Mouse (Mus musculus) lung, postnatal 0 days (tissue): ENCODE results near the gene Gigyf1. TPM values are rescaled to one million over a fixed set of nuclear protein-coding genes. Genes with fewer than 3 reads are reported as not detected.

ENCODE experiments used
- ATAC-seq: fragments of 200-750 bp; cut with Nextera tagmentation; 2 replicates; pipeline ENCODE4 v1.8.0; 2017; ENCODE audit warnings: moderate library complexity
- DNase-seq: peaks from one replicate; pipeline ENCODE4 v3.0.0-alpha.2; 2016; ENCODE audit warnings: low spot score
- H3K27ac ChIP-seq: fragments of 300-500 bp; sonication (generic); 2 replicates; pipeline ENCODE4 v1.5.1; 2014; ENCODE audit warnings: antibody characterized with exemption, mild to moderate bottlenecking, low read length, mixed read lengths
- H3K27me3 ChIP-seq: fragments of 300-500 bp; sonication (generic); replicated peaks from 2 replicates; pipeline ENCODE4 v1.6.1; 2014; ENCODE audit warnings: low read length, mixed read lengths; ENCODE audit not compliant: insufficient read depth
- H3K36me3 ChIP-seq: fragments of 300-500 bp; sonication (generic); 2 replicates; pipeline ENCODE4 v1.6.1; 2014; ENCODE audit warnings: low read length, mixed read lengths; ENCODE audit not compliant: insufficient read depth
- H3K4me1 ChIP-seq: fragments of 300-500 bp; sonication (generic); 2 replicates; pipeline ENCODE4 v1.6.1; 2014; ENCODE audit warnings: antibody characterized with exemption, low read depth, low read length, mixed read lengths; ENCODE audit not compliant: insufficient read depth
- H3K4me2 ChIP-seq: fragments of 300-500 bp; sonication (generic); replicated peaks from 2 replicates; pipeline ENCODE4 v1.6.1; 2014; ENCODE audit warnings: low read depth, mild to moderate bottlenecking, low read length, moderate library complexity, mixed read lengths
- H3K4me3 ChIP-seq: fragments of 300-500 bp; sonication (generic); 2 replicates; pipeline ENCODE4 v1.5.1; 2014; ENCODE audit warnings: low read depth, low read length
- H3K9ac ChIP-seq: fragments of 300-500 bp; sonication (generic); replicated peaks from 2 replicates; pipeline ENCODE4 v1.6.1; 2014; ENCODE audit warnings: low read depth, mild to moderate bottlenecking
- H3K9me3 ChIP-seq: fragments of 300-500 bp; sonication (generic); 2 replicates; pipeline ENCODE4 v1.6.1; 2016; ENCODE audit warnings: low read length, mixed read lengths
- CTCF ChIP-seq: IDR thresholded peaks from 2 replicates; pipeline ENCODE4 v1.5.1; 2016; ENCODE audit warnings: antibody characterized with exemption, mild to moderate bottlenecking
- EP300 ChIP-seq: IDR thresholded peaks from 2 replicates; pipeline ENCODE4 v1.6.1; 2016; ENCODE audit warnings: antibody characterized with exemption, mild to moderate bottlenecking, control low read depth
- WGBS: fragments of 180-500 bp; shearing (Covaris S2); extraction: QIAGEN DNeasy Blood & Tissue Kit; methylation state at CpG from one replicate; pipeline ENCODE4 v1.1.7; 2014; 5-methylcytosine and 5-hydroxymethylcytosine counted together
- polyA plus RNA-seq: library from polyadenylated mRNA; unstranded; fragments of >200 nt; fragmentation: Nextera tagmentation; extraction: Ambion mirVana; gene quantifications from 2 replicates; pipeline ENCODE4 v1.2.1, GENCODE M21; 2015

Gene Gigyf1
- polyA plus RNA-seq, 1 experiment from 2014 or later, result 12.4 TPM

- TF ChIP-seq EP300 (no peak), CTCF (no peak)
- no peaks in the 10 kb centered on the region for H3K36me3 ChIP-seq
- H3K27ac ChIP-seq, result no peak overlapping the region
- no peak overlapping the region for H3K4me3 ChIP-seq
- 57% methylated on average over 3 of the region's 3 CpGs for WGBS
- no peaks in the 10 kb centered on the region for H3K9me3 ChIP-seq
- ATAC-seq (no peak), DNase-seq (no peak)
- H3K27me3 ChIP-seq, result no peaks in the 10 kb centered on the region
- peaks cover 9% of the 10 kb centered on the region for H3K4me1 ChIP-seq
- H3K4me2 ChIP-seq, result peak overlapping the region; percentile 88
- no peak overlapping the region for H3K9ac ChIP-seq
Observed at GRCm38 (mm10) chr5:137511706-137512105, 6.6 kb upstream of the Gigyf1 start.

GRCm38 (mm10) chr5:137512847-137513794 lies 5.2 kb upstream of the Gigyf1 start:
- DNase-seq (no peak), ATAC-seq (no peak)
- Histone ChIP-seq H3K4me1 (peaks cover 9% of the 10 kb centered on the region), H3K9ac (no peak overlapping the region), H3K4me2 (no peak overlapping the region), H3K27me3 (no peaks in the 10 kb centered on the region), H3K4me3 (no peak overlapping the region), H3K27ac (no peak overlapping the region), H3K36me3 (no peaks in the 10 kb centered on the region), H3K9me3 (no peaks in the 10 kb centered on the region)
- TF ChIP-seq CTCF, result peak; percentile 77
- no peak for TF ChIP-seq EP300
- WGBS, result 78% methylated on average over 11 of the region's 11 CpGs

- Histone ChIP-seq H3K27me3 (no peaks in the 10 kb centered on the region), H3K9ac (no peak overlapping the region), H3K27ac (no peak overlapping the region), H3K36me3 (no peaks in the 10 kb centered on the region), H3K4me1 (peaks cover 9% of the 10 kb centered on the region), H3K9me3 (no peaks in the 10 kb centered on the region), H3K4me2 (no peak overlapping the region), H3K4me3 (no peak overlapping the region)
- DNase-seq, result no peak
- ATAC-seq, result no peak
- WGBS, result 76% methylated on average over 12 of the region's 12 CpGs
- no peak for TF ChIP-seq EP300
Observed at GRCm38 (mm10) chr5:137513951-137514721, 4.2 kb upstream of the Gigyf1 start.

GRCm38 (mm10) chr5:137514811-137515210 lies 3.5 kb upstream of the Gigyf1 start:
- H3K36me3 ChIP-seq, result 0 out of 2 replicates have a peak, but pooled peaks cover 2% of the 10 kb centered on the region
- TF ChIP-seq CTCF, result no peak
- no peak for TF ChIP-seq EP300
- no peak overlapping the region for H3K4me2 ChIP-seq
- no peak for DNase-seq
- 88% methylated on average over 3 of the region's 3 CpGs for WGBS
- H3K4me1 ChIP-seq, result peaks cover 9% of the 10 kb centered on the region
- no peaks in the 10 kb centered on the region for H3K27me3 ChIP-seq
- no peak overlapping the region for H3K4me3 ChIP-seq
- no peak overlapping the region for H3K9ac ChIP-seq
- no peaks in the 10 kb centered on the region for H3K9me3 ChIP-seq
- ATAC-seq, result no peak
- no peak overlapping the region for H3K27ac ChIP-seq

GRCm38 (mm10) chr5:137519691-137520550 lies 1.6 kb downstream of the Gigyf1 start:
- TF ChIP-seq EP300 (no peak), CTCF (no peak)
- Histone ChIP-seq H3K9me3 (no peaks in the 10 kb centered on the region), H3K36me3 (peaks cover 46% of the 10 kb centered on the region), H3K4me1 (no peaks in the 10 kb centered on the region), H3K27me3 (no peaks in the 10 kb centered on the region), H3K27ac (no peak overlapping the region), H3K4me3 (no peak overlapping the region), H3K9ac (no peak overlapping the region), H3K4me2 (no peak overlapping the region)
- 90% methylated on average over 27 of the region's 27 CpGs for WGBS
- DNase-seq, result peak; percentile 5
- ATAC-seq, result no peak
